Mouse (Mus musculus): ENCODE measurements at regions not wholly inside any gene's neighbourhood (a gene's known extent, or its start where the extent isn't known, plus 50 kb on each side); places are given as distances from the start of the nearest gene placed in this dataset.

GRCm38 (mm10) chr13:57281941-57282710, 386.3 kb upstream of the Trpc7 start:
- no peak for DNase-seq

GRCm38 (mm10) chr13:57281504-57281903, 385.7 kb upstream of the Trpc7 start:
- DNase-seq = no peak

GRCm38 (mm10) chr13:57278580-57278979, 382.8 kb upstream of the Trpc7 start:
- DNase-seq = no peak

DNA sequence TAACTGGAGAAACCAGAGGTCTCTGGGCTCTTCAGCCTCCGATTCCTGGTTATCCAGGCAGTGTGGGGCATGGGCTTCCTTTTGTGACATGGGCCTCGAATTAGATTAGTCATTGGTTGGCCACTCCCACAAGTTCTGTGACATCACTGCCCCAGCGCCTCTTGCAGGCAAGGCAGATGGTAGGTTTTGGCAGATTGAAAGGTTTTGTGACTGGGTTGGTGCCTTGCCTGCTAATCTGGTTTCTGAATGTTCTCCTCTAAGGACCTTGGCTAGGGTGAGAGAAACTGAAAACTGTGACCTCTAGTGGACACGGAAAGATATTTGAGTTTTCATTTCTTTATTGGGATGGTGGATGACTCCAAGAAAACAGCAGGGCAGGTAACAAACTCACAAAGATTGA, 381.3 kb upstream of the Trpc7 start:
- peak; percentile 21 for DNase-seq

GRCm38 (mm10) chr13:57275871-57276270, 380.1 kb upstream of the Trpc7 start:
- no peak for DNase-seq

DNA sequence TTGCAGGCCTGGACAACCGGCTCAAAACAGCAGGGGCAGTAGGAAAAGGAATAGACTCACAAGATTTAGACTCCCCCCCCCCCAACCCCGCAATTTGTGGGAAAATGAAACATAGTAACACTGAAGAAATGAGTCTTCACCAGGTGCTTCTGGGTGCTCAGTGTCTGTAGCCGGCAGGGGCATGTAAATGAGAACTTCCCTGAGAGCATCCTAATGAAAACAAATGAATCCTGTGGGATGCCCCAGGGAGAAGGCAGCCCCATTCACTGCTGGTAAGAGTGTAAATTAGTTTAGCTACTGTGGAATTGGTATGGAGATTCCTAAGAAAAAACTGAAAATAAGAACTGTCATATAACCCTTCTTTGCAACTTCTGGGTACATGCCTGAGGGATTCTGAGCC, 377.8 kb upstream of the Trpc7 start:
- no peak for DNase-seq

- no peak for DNase-seq
Measured at GRCm38 (mm10) chr13:57269614-57270013, 373.8 kb upstream of the Trpc7 start.

- DNase-seq = peak; percentile 58
Measured at GRCm38 (mm10) chr13:57259920-57260319, 364.1 kb upstream of the Trpc7 start.

GRCm38 (mm10) chr13:57259474-57259873, 363.7 kb upstream of the Trpc7 start:
- DNase-seq = no peak

DNA sequence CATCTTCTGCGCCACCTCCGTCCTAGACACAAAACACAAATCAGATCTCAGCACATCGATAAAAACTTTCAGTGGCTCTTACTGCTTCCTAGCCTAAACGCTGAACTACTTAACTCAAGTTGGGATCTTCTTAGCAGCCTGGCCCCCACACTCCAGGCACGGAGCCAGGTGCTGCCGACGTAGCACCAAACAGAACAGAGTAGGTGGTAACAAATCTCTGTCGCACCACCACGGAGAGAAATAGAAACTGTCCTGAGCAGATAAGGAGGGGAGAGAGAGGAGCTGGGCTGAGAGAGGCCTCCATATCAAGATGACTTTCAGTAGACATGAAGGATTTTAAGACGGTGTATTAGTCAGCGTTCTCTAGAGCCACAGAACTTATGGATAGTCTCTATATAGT, 360.1 kb upstream of the Trpc7 start:
- DNase-seq = no peak

DNA sequence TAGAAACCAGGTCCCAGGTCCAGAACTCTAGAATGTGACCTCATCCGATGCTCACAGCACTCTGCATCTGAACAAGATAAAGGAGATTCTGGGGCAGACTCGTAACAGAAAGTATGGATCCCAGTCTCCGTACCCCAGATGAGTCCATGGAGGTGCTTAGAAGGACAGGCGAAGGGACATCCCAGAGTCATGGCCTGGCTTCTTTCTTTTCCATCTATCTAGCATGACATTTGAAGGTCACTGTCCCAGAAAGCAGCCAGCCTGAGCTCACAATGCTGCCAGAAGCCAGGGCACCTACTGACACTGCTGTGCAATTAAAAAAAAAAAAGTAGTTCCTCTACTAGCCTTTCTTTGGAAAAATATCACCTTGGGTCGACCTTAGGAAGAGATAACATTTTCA, 354.1 kb upstream of the Trpc7 start:
- DNase-seq = no peak

GRCm38 (mm10) chr13:57249401-57249800, 353.6 kb upstream of the Trpc7 start:
- DNase-seq = peak; percentile 9

DNA sequence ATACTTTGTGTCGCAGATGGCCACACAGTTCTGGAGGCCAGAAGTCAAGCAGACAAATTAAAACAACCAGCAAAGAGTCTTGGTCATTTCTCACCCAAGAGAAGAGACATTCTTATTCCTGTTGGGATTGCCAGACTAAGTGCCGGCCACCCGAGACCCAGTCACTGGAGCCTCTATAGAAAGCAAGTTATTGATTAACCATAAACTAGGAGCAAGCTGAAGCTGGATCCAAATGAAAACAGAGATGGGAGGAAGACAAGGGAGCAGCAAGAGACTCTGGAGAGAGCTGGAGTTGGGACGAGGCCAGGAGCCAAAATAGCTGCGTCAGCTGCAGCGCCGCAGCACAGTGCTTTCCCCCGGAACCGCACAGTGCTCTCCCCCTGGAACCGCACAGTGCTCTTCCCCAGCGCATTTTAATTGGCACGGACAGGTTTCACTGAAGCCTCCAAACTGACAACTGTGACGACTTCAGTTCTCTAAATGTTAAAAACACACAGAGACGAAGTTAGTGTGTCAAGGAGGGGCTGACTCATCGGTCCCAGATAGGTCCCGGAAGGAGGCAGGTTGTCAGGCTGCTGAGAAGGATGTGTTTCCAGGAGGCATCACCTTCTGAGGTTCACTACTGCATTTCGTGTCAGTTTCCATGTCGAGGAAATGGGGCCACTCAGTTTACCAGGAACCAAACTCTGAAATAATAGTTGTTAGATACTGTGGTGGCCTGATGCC, 350.6 kb upstream of the Trpc7 start:
- peak; percentile 22 for DNase-seq

DNA sequence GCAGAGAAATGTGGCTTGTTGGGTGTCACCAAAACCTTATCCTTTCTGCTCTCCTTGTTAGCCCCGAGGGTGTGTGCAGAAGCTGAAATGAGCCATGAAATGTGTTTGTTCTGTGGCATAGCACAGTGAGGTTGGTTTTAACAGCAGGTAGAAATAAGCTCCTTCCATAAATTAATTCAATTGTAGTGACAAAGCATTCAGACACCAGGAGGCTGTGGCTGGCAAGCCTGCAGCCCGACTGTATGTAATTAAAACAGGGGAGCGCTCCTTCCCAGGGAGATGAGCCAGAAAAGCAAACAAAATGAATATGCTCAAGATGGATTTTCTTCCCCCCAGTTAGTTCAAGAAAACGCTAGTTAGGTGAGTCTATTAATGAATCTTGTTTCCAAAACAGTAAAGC, 341.1 kb upstream of the Trpc7 start:
- DNase-seq = no peak

DNA sequence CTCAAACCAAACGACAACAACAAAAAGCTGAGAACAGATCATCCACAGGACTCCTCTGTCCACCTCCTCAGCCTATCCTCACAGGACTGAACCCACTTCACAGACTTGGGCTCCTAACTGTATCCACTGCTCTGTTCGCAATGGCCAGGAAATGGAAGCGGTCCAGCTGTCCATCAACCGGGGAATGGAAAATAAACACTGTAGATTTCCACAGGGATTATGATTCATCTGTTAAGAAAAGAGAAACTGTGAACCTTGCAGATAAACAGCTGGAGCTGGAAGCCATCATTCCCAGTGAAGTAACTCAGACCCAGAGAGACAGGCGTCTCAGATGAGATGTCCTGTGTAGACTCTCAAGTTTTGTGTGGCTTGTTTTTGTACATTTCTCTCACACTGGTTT, 340.4 kb upstream of the Trpc7 start:
- no peak for DNase-seq

DNA sequence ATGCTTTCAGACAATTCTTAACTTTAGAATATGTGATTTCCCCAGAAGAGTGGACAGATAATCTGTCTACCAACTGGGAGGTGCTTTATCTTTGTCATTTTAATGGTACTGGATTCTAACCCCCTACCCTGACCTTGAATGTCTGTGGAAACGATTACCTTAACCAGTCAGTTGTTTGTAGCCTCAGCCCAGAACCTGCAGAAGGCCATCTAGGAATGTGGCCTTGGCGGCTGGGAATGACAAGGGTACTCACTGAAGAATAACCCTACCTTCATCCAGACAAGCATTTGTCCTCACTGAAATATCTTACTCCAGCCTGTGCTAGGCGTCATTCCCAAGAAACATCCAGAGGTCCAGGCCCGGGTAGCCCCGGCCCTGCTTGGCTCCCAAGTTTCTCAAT, 337.1 kb upstream of the Trpc7 start:
- DNase-seq = no peak

DNA sequence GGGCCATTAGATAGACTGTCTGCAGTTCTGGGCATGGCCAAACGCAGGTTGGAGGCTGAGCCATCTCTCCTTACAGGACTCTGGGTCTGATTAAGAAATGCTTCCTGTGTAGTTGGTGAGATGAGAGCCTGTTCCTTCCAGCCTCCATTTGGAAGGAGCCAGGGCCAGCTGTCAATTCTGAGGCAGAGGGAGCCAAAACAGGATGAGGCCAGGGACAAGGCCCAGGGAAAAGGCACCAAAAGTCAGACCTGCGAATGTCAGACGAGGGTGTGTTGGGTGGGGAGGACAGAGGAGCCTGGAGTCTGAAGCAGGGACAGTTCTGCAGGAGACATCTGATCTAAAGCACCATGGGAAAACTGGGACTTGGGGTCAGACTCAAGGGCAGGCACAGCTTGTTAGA, 335.9 kb upstream of the Trpc7 start:
- no peak for DNase-seq

GRCm38 (mm10) chr13:57230253-57230652, 334.5 kb upstream of the Trpc7 start:
- DNase-seq = no peak

- no peak for DNase-seq
Measured at GRCm38 (mm10) chr13:57221092-57221491, 325.3 kb upstream of the Trpc7 start.

DNA sequence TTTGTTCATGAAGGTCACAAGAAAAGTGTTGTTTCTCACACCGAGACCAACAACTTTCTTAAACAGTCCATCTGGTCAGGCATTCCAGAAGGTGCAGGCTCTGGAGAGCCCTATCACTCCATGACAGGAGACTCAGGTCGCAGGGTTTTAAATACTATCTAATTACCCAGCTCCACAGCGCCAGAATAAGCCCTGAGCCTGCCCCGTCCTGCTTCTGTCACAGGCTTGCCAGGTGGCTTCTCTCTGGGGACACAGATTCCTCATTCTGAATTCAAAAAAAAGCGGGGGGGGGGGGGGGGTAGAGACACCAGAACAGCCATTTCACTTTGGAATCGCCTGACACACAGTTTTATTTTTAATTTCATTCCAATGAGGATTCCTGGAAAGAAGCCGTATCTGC, 320.4 kb upstream of the Trpc7 start:
- DNase-seq = no peak

DNA sequence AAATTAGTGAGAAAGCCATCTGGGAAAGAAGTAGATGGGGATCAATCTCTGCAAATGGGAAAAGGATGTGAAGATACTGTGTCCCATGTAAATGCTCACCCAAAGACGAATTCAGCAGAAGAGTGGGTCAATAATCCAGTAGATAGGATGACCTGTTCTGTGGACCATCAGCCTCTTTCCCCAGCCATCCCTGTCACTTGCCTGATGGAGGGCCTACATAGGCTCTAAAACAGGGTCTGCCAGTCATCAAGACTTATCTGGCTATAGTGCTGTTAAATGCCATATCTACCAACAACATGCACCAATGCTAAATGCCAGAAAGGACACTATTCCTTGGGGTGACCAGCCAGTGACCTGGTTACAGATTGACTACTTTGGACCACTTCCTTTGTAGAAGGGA, 316.5 kb upstream of the Trpc7 start:
- DNase-seq = no peak

- no peak for DNase-seq
Measured at GRCm38 (mm10) chr13:57191195-57191594, 295.4 kb upstream of the Trpc7 start.

DNA sequence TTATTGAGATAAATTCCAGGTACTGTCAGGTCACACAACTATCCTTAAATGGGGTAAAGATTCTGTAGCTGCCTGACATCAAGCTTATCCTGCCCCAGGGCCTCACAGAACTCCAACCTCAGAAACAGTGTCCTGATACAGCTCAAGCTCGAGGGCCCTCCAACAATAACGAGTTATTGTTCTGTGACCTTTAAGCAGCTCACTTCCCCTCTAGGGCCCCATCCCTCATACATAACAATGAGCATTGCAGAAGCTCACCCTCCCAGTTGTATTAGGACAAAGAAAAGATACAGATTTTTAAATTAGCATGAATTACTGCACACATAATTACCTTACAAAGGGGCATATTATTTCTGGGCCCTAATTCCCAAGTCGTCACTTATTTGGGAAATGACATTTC, 293.5 kb upstream of the Trpc7 start:
- no peak for DNase-seq

DNA sequence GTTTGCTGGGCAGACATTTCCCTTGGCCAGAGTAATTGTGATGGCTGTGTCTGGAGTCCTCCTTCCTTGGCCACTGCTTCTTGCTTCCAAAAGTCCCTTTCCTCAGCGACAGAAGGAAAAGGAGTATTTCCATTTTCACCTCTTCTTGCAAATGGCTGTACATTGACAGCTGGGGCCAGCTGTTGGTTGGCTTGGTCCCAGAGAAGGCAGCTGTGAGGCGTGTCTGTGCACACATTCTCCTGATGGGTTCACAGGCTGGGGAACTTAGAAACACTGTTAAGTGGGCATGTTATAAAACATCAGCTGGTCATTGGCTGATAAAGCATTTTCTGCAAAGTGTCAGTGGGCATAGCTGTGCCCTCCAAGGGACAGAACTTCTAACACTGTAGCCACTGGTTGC, 290.4 kb upstream of the Trpc7 start:
- DNase-seq = no peak

DNA sequence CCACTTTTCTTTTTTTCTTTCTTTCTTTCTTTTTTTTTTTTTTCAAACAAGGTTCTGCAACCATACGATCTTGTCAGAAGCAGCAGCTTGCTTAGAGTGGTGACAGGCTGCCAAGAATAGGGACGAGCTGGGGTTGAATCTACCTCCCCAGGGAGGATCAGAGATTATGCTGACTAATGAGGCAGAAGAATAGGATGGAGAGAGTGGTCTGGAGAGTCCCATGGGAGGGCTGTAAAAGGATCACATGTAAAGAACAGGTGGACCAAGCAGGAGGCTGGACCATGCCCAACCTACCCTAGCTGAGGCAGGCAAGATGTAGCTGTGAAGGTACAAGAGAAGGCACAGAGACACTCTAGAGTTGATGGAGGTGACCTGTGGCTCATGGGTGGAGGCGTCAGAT, 274.4 kb upstream of the Trpc7 start:
- peak; percentile 58 for DNase-seq

Measured in cerebellum, adult 11-12 months (tissue).